Mouse (Mus musculus) frontal cortex, adult 2 months (tissue): ENCODE results near the gene Supt4a. TPM values are rescaled to one million over a fixed set of nuclear protein-coding genes. Genes with fewer than 3 reads are reported as not detected.

ENCODE experiments used
- DNase-seq, 2 experiments: peaks; one replicate each; pipeline ENCODE4 v3.0.0; 2022; ENCODE audit warnings: low spot score in 1 of 2; ENCODE audit errors: extremely low spot score in 1 of 2
- polyA plus RNA-seq: library from polyadenylated mRNA; depleted of rRNA; stranded (reverse); fragments of >200 nt; gene quantifications from 2 replicates; pipeline ENCODE4 v1.2.3, GENCODE M21; 2012; rRNA removed

Gene Supt4a
- polyA plus RNA-seq, result 146 and 148 TPM in 2 replicates

- peak; percentile 76 to 96 for DNase-seq
Observed at GRCm38 (mm10) chr11:87737175-87737740, at the start of gene Supt4a. Supt4a (plus strand) TSS chr11:87737552.

- DNase-seq, result no peak
Observed at GRCm38 (mm10) chr11:87688478-87689203, 48.7 kb upstream of the Supt4a start.

DNA sequence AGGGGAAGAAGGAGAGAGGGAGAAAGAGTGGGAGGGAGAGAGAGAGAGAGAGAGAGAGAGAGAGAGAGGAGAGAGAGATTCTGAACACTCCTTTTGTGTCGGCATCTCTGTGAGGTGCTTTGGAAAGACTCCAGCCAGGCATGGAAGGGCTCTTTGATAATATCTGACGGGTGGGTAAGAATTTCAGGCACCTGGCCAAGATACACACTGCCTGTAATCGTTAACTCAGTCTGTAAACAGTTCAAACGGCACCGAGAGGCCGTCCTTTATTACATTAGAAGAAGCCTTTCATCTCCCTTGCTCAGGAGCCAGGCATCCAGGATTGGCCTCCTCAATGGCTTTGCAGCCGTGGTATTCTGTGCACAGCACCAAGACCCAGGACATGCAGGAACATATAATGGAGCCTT is 47.9 kb upstream of the Supt4a start:
- DNase-seq, result peak in 1 of 2 experiments; percentile 12

- DNase-seq, result no peak
Observed at GRCm38 (mm10) chr11:87690054-87690740, 47.2 kb upstream of the Supt4a start.

- no peak for DNase-seq
Observed at GRCm38 (mm10) chr11:87697131-87697682, 40.1 kb upstream of the Supt4a start.

- DNase-seq, result no peak
Observed at GRCm38 (mm10) chr11:87698126-87698525, 39.2 kb upstream of the Supt4a start.

DNA sequence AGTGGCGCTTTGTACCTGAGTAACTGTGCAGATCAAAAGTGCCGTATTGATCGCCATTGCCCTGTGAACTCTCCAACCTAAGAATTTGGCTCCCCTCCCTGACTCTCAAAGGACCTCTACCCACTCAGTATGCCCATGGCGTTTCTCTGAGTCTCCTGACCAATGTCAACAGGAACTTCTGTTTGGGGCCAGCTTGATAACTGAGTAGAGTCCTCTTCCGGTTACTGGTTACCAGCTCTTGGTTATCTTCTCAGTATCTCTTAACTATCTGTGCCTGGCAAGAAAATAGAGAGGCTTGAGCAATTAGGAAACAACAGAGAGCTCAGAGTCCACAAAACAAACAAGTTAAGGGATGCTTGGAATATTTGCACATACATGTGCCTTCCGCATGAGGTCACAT is 36.2 kb upstream of the Supt4a start:
- no peak for DNase-seq

DNA sequence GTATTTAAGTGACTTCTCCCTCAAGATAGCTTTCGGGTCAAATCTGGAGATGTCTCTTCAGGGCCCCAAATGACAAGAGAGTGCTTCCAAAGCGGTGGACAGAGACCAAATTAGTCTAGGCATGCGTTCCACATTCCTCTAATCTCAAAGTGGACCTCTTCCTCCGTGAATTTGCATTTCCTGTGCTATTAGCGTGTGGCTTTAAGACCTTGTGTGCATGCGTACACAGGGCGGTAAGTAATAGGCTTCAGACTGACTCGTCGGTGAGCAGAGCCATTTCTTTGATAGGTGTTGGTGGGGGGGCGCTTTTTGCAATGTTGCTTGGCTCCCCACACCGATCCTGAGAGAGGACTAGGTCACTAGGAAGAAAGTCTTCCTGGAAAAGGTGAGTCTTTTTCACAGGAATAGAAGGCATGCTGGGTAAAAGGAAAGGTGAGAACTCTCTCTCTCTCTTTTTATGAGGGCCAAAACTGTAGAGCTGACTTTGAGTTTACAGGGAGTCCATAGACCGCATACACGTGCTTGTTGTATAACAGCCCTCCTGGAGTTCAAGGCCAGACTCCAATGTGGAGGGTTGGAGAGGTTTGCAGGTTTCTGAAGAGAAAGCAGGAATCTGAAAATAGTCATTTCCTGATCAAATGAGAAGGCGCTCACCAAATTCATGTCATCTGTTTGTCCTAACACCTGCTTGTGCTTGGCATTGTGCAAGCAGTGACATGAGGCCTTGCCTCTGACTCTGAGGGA is 35.3 kb upstream of the Supt4a start:
- no peak for DNase-seq

GRCm38 (mm10) chr11:87703654-87704053 is 33.7 kb upstream of the Supt4a start:
- no peak for DNase-seq

GRCm38 (mm10) chr11:87704289-87704688 is 33.1 kb upstream of the Supt4a start:
- no peak for DNase-seq

- no peak for DNase-seq
Observed at GRCm38 (mm10) chr11:87707570-87707969, 29.8 kb upstream of the Supt4a start.

DNA sequence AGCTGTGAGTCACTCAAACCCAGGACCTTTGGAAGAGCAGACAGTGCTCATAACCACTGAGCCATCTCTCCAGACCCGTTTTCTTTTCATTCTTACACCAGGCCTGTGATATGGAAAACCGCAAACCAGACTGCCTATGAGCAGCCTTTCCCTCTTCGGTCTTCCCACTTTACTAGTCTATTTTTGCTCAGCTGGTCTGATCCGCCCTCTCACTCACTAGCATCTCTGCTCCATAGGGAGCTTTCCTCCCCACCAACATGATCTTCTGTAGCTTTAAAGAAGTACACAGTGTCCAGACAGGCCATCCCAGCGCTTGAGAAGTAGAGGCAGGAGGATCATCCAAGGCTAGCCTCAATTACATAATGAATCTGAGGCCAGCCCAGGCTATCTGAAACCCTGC is 28.4 kb upstream of the Supt4a start:
- DNase-seq, result peak in 1 of 2 experiments; percentile 12

GRCm38 (mm10) chr11:87709513-87710261 is 27.7 kb upstream of the Supt4a start:
- DNase-seq, result no peak

- DNase-seq, result no peak
Observed at GRCm38 (mm10) chr11:87710262-87710615, 27.1 kb upstream of the Supt4a start.

DNA sequence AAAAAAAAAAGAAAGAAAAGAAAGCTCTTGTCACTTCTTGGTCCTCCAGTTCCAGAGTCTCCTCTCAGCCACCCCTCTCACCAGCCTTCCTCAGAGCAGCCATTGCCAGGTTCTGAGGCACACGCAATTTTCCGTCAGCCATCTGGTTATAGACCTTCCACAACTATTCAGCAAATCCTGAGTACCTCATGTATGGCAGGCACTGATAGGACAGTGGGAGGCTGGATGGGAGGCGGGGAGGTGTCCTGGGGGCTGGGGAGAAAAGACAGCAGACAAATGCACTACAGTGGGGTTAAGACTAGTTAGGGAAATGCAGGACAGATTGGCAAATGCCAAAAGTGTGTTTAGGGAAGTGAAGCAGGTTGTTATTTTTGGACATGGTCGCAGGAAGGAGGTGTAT is 25.2 kb upstream of the Supt4a start:
- no peak for DNase-seq

DNA sequence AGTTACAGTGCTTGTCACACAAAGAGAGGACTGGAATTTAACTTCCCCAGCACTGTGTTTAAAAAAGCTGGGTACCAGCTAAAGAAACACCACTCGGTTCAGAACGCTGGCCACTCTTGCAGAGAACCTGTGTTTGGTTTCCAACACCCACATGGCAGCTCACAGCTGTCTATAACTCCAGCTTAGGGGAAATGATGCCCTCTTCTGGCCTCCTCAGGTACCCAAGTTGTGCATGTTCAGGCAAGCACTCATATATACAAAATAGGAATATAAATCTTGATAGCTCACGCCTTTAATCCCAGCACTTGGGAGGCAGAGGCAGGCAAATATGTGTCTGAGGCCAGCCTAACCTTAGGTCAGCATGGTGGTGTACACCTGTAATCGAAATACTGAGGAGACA is 21.4 kb upstream of the Supt4a start:
- no peak for DNase-seq

DNA sequence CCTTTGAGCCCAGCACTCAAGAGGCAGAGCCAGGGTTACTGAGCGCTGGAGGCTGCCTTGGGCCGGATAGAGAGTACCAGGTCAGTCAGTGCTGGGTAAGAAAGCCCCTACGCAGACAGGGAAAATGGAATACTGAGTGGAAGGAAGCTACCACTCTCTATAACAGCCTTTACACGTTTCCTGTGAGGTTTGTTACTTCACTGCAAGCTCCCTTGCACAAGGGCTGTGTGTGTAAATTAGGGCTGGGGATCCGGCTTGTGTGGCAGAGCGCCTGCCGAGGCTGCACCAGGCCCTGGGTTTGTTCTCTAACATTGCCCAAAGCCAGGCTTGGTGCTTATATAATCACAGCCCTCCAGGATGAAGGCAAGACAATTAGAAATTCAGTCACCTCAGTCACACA is 17.8 kb upstream of the Supt4a start:
- DNase-seq, result no peak

- no peak for DNase-seq
Observed at GRCm38 (mm10) chr11:87720324-87720723, 17.0 kb upstream of the Supt4a start.

DNA sequence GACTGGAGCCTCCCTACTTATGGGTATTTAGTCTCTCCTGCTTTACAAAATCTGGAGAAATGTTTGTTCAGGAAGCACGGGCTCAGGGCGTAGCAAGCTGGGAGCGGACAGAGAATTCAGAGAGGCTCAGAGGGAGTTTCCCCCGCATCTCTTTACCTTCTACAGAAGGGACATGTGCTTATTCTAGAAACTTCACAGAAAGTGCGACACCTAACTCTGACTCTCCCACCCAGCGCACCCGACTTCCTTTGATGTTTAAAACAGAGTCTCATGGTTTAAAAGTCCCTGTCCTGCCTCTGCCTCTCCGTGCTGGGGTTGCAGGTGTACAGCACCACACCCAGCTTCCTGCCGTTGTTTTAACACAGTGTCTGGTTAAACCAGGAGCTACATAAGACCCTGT is 16.5 kb upstream of the Supt4a start:
- no peak for DNase-seq

DNA sequence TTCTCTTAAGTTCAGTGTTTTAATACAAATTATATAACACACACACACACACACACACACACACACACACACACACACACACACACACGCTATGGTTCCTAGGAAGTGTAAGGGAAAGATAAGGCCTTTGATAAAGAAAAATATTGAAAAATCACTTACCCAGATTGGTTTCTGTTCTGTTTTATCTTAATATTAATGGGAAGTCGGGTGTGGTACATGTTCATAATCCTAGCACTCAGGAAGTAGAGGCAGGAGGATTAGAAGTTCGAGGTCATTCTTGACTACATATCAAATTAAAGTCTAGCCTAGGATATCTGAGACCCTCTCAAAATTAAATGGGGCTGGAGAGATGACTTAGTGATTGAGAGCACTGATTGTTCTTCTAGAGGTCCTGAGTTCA is 15.2 kb upstream of the Supt4a start:
- DNase-seq, result no peak
